Mouse (Mus musculus) myocyte (in vitro differentiated cells): ENCODE measurements around the gene Gm9507. TPM values are rescaled to one million over a fixed set of nuclear protein-coding genes. Genes with fewer than 3 reads are reported as not detected.
"Not testable (repeated sequence)": the region's sequence is repeated elsewhere in the genome, so short reads cannot be mapped to it uniquely, and the experiment has no call there.

ENCODE experiments used
- H3K27me3 ChIP-seq: one replicate; pipeline ENCODE4 v1.6.1; 2011; ENCODE audit not compliant: control insufficient read depth, insufficient read depth, insufficient read length
- H3K36me3 ChIP-seq: one replicate; pipeline ENCODE4 v1.6.1; 2011; ENCODE audit not compliant: control insufficient read depth, insufficient read depth
- H3K4me2 ChIP-seq: one replicate; pipeline ENCODE4 v1.6.1; 2011; ENCODE audit warnings: low read depth, control low read depth
- H3K4me3 ChIP-seq: one replicate; pipeline ENCODE4 v1.5.1; 2011; ENCODE audit warnings: mild to moderate bottlenecking, control low read depth, moderate library complexity
- H3K79me2 ChIP-seq: one replicate; pipeline ENCODE4 v1.6.1; 2011; ENCODE audit not compliant: control insufficient read depth, insufficient read depth
- H3ac ChIP-seq: one replicate; pipeline ENCODE4 v1.6.1; 2011; ENCODE audit not compliant: control insufficient read depth, insufficient read length
- CEBPB ChIP-seq: IDR thresholded peaks from 2 replicates; pipeline ENCODE4 v1.6.1; 2011; ENCODE audit warnings: mild to moderate bottlenecking, moderate library complexity; ENCODE audit not compliant: poor library complexity, insufficient read depth, severe bottlenecking
- E2F4 ChIP-seq: IDR thresholded peaks from one replicate; pipeline ENCODE4 v1.6.1; 2011; ENCODE audit warnings: mild to moderate bottlenecking, control low read depth, moderate library complexity; ENCODE audit not compliant: insufficient read depth
- MAX ChIP-seq: IDR thresholded peaks from one replicate; pipeline ENCODE4 v1.6.1; 2011; ENCODE audit warnings: low read depth, mild to moderate bottlenecking, control low read depth
- MYOD1 ChIP-seq, 3 experiments: IDR thresholded peaks; one replicate each; pipeline ENCODE4 v1.6.1; 2011; ENCODE audit warnings: control low read depth in 2 of 3, low read depth in 2 of 3, mild to moderate bottlenecking in 2 of 3, moderate library complexity in 1 of 3; ENCODE audit not compliant: insufficient read length in 2 of 3, control insufficient read depth in 1 of 3
- MYOG ChIP-seq, 3 experiments: IDR thresholded peaks; one replicate each; pipeline ENCODE4 v1.6.1; 2011; ENCODE audit warnings: control low read depth in 2 of 3, low read depth in 2 of 3, mild to moderate bottlenecking in 2 of 3; ENCODE audit not compliant: insufficient read length in 2 of 3, control insufficient read depth in 1 of 3, insufficient read depth in 1 of 3
- POLR2A ChIP-seq: IDR thresholded peaks from one replicate; pipeline ENCODE4 v1.6.1; 2011; ENCODE audit warnings: low read depth, mild to moderate bottlenecking, control low read depth, moderate library complexity; ENCODE audit not compliant: insufficient read length
- POLR2AphosphoS2 ChIP-seq: IDR thresholded peaks from one replicate; pipeline ENCODE4 v1.6.1; 2011; ENCODE audit warnings: low read depth, control low read depth; ENCODE audit not compliant: insufficient read length
- REST ChIP-seq: IDR thresholded peaks from one replicate; pipeline ENCODE4 v1.6.1; 2011; ENCODE audit warnings: mild to moderate bottlenecking, control low read depth, moderate library complexity; ENCODE audit not compliant: insufficient read depth, insufficient read length
- SRF ChIP-seq: IDR thresholded peaks from one replicate; pipeline ENCODE4 v1.6.1; 2011; ENCODE audit warnings: low read depth; ENCODE audit not compliant: control insufficient read depth, insufficient read length
- TCF12 ChIP-seq: IDR thresholded peaks from one replicate; pipeline ENCODE4 v1.6.1; 2011; ENCODE audit warnings: mild to moderate bottlenecking, control low read depth; ENCODE audit not compliant: poor library complexity, insufficient read depth, severe bottlenecking
- TCF3 ChIP-seq: IDR thresholded peaks from one replicate; pipeline ENCODE4 v1.6.1; 2011; ENCODE audit warnings: low read depth, control low read depth; ENCODE audit not compliant: insufficient read length
- USF1 ChIP-seq: IDR thresholded peaks from one replicate; pipeline ENCODE4 v1.6.1; 2011; ENCODE audit warnings: low read depth, mild to moderate bottlenecking, control low read depth, moderate library complexity
- polyA plus RNA-seq: library from polyadenylated mRNA; unstranded; fragments of >200 nt; fragmentation: generic; extraction: Trizol; gene quantifications from one replicate; pipeline ENCODE4 v1.2.1, GENCODE M21; 2012; ENCODE audit warnings: missing spikeins

Gene Gm9507
- polyA plus RNA-seq, 1 experiment, result not detected

GRCm38 (mm10) chr10:77818523-77818922, 6.9 kb upstream of the Gm9507 start:
- Histone ChIP-seq H3ac (no peak overlapping the region), H3K4me3 (no peak overlapping the region), H3K4me2 (no peak overlapping the region), H3K36me3 (no peaks in the 10 kb centered on the region), H3K27me3 (peaks cover 13% of the 10 kb centered on the region), H3K79me2 (no peaks in the 10 kb centered on the region)
- TF ChIP-seq MAX (no peak), CEBPB (no peak), SRF (no peak), POLR2A (no peak), USF1 (no peak), POLR2AphosphoS2 (no peak), TCF12 (no peak)

- Histone ChIP-seq H3K36me3 (no peaks in the 10 kb centered on the region), H3K4me2 (no peak overlapping the region), H3K79me2 (no peaks in the 10 kb centered on the region), H3ac (no peak overlapping the region), H3K27me3 (peaks cover 8% of the 10 kb centered on the region), H3K4me3 (no peak overlapping the region)
- no peak for TF ChIP-seq MYOG (IDR thresholded peaks at IDR 0.05; ENCODE audit: control insufficient read depth in 1 of 3, insufficient read depth in 1 of 3, insufficient read length in 2 of 3, low read depth in 2 of 3)
- no peak for TF ChIP-seq E2F4
- TF ChIP-seq MYOD1 (IDR thresholded peaks at IDR 0.05; ENCODE audit: control insufficient read depth in 1 of 3, insufficient read length in 2 of 3, low read depth in 2 of 3), result no peak
- TF ChIP-seq TCF3, result no peak
- TF ChIP-seq REST, result no peak
- TF ChIP-seq CEBPB, result no peak
- TF ChIP-seq MAX, result no peak
- no peak for TF ChIP-seq POLR2A
- TF ChIP-seq SRF, result no peak
- no peak for TF ChIP-seq POLR2AphosphoS2
- TF ChIP-seq TCF12, result no peak
- TF ChIP-seq USF1, result no peak
Observed at GRCm38 (mm10) chr10:77815514-77815913, 3.9 kb upstream of the Gm9507 start.

- H3ac ChIP-seq, result no peak within 1 kb of the TSS
- no peaks in the 10 kb centered on the region for H3K36me3 ChIP-seq
- no peak within 1 kb of the TSS for H3K4me3 ChIP-seq
- no peaks in the 10 kb centered on the region for H3K79me2 ChIP-seq
- H3K4me2 ChIP-seq, result no peak within 1 kb of the TSS
- TF ChIP-seq MYOG (IDR thresholded peaks at IDR 0.05; ENCODE audit: control insufficient read depth in 1 of 3, insufficient read depth in 1 of 3, insufficient read length in 2 of 3, low read depth in 2 of 3) (no peak), MAX (no peak), SRF (no peak)
- H3K27me3 ChIP-seq, result peaks cover 8% of the 10 kb centered on the region
Observed at GRCm38 (mm10) chr10:77814382-77814781, 2.7 kb upstream of the Gm9507 start, which contains the start of gene Gm2696. TSS of gene Gm2696 (plus strand) at chr10:77814682.

- no peaks in the 10 kb centered on the region for H3K27me3 ChIP-seq
- no peaks in the 10 kb centered on the region for H3K36me3 ChIP-seq
- H3K79me2 ChIP-seq, result no peaks in the 10 kb centered on the region
- H3K4me3 ChIP-seq, result no peak overlapping the region
- no peak overlapping the region for H3ac ChIP-seq
- no peak overlapping the region for H3K4me2 ChIP-seq
- no peak for TF ChIP-seq POLR2A
- TF ChIP-seq POLR2AphosphoS2, result no peak
- no peak for TF ChIP-seq TCF3
- TF ChIP-seq SRF, result no peak
- no peak for TF ChIP-seq MYOG (IDR thresholded peaks at IDR 0.05; ENCODE audit: control insufficient read depth in 1 of 3, insufficient read depth in 1 of 3, insufficient read length in 2 of 3, low read depth in 2 of 3)
- no peak for TF ChIP-seq TCF12
Observed at GRCm38 (mm10) chr10:77804095-77804494, 7.5 kb downstream of the Gm9507 start.

GRCm38 (mm10) chr10:77798921-77799508, 12.6 kb downstream of the Gm9507 start, which contains the start of gene Gm19668:
TSS of gene Gm19668 (minus strand) at chr10:77799133.
- Histone ChIP-seq H3K36me3 (no peaks in the 10 kb centered on the region), H3K4me2 (no peak within 1 kb of the TSS), H3ac (no peak within 1 kb of the TSS), H3K27me3 (peaks cover 14% of the 10 kb centered on the region), H3K4me3 (no peak within 1 kb of the TSS), H3K79me2 (no peaks in the 10 kb centered on the region)
- no peak for TF ChIP-seq USF1
- peak in 1 of 3 experiments; percentile 38 for TF ChIP-seq MYOD1 (IDR thresholded peaks at IDR 0.05; ENCODE audit: control insufficient read depth in 1 of 3, insufficient read length in 2 of 3, low read depth in 2 of 3)

- peaks cover 14% of the 10 kb centered on the region for H3K27me3 ChIP-seq
- not testable (repeated sequence) for H3K79me2 ChIP-seq, H3K36me3 ChIP-seq, H3K4me2 ChIP-seq, H3ac ChIP-seq, H3K4me3 ChIP-seq
Observed at GRCm38 (mm10) chr10:77798164-77798920, 13.3 kb downstream of the Gm9507 start.
